Mouse (Mus musculus): ENCODE results near the gene Itprid2. TPM values are rescaled to one million over a fixed set of nuclear protein-coding genes. Genes with fewer than 3 reads are reported as not detected.

Gene Itprid2
- total and polyA plus RNA-seq, 3 experiments: 9.0 to 21.5 TPM; not detected in 1

- TF ChIP-seq USF1 (IDR thresholded peaks at IDR 0.05; ENCODE audit: low read depth, low read length) (no peak), RCOR1 (IDR thresholded peaks at IDR 0.05; ENCODE audit: low read depth, low read length) (no peak), POLR2AphosphoS5 (IDR thresholded peaks at IDR 0.05; ENCODE audit: borderline replicate concordance, low read depth, low read length) (no peak), ZNF384 (IDR thresholded peaks at IDR 0.05; ENCODE audit: low read depth, low read length) (no peak), TBP (IDR thresholded peaks at IDR 0.05; ENCODE audit: low read depth, low read length) (no peak), ZKSCAN1 (IDR thresholded peaks at IDR 0.05; ENCODE audit: low read depth, low read length) (no peak), JUND (IDR thresholded peaks at IDR 0.05; ENCODE audit: low read depth, low read length) (no peak), ZMIZ1 (IDR thresholded peaks at IDR 0.05; ENCODE audit: low read depth, low read length) (no peak), TAL1 (IDR thresholded peaks at IDR 0.05; ENCODE audit: low read length) (no peak), ZC3H11A (IDR thresholded peaks at IDR 0.05; ENCODE audit: low read depth, low read length) (no peak), NRF1 (IDR thresholded peaks at IDR 0.05; ENCODE audit: insufficient read depth, low read depth, low read length, poor library complexity, severe bottlenecking) (no peak), E2F4 (IDR thresholded peaks at IDR 0.05; ENCODE audit: borderline replicate concordance, low read depth, low read length) (no peak)
- peaks cover 0 to 18% of the 10 kb centered on the region in 2 experiments; a peak in 3 of 4 replicates for H3K36me3 ChIP-seq (ENCODE audit: control insufficient read depth in 1 of 2, insufficient read depth in 2 of 2, low read length in 2 of 2)
These were observed 18.6 kb downstream of the Itprid2 start for GRCm38 (mm10) chr2:79653809-79654164.

GRCm38 (mm10) chr2:79657062-79657461 lies 21.9 kb downstream of the Itprid2 start:
- no peak for TF ChIP-seq ZNF384 (IDR thresholded peaks at IDR 0.05; ENCODE audit: low read depth, low read length)
- no peak for TF ChIP-seq HCFC1 (IDR thresholded peaks at IDR 0.05; ENCODE audit: low read depth, low read length)
- TF ChIP-seq MYC (IDR thresholded peaks at IDR 0.05; ENCODE audit: low read depth, low read length): no peak
- TF ChIP-seq GATA1 (IDR thresholded peaks at IDR 0.05; ENCODE audit: low read depth, low read length): no peak
- no peak for TF ChIP-seq ZMIZ1 (IDR thresholded peaks at IDR 0.05; ENCODE audit: low read depth, low read length)
- TF ChIP-seq MAFK (IDR thresholded peaks at IDR 0.05; ENCODE audit: borderline replicate concordance, low read depth, low read length): no peak
- no peak for TF ChIP-seq USF1 (IDR thresholded peaks at IDR 0.05; ENCODE audit: low read depth, low read length)
- TF ChIP-seq USF2 (IDR thresholded peaks at IDR 0.05; ENCODE audit: borderline replicate concordance in 1 of 2, insufficient read depth in 1 of 2, low read depth in 1 of 2, low read length in 2 of 2): no peak
- TF ChIP-seq RAD21 (IDR thresholded peaks at IDR 0.05; ENCODE audit: low read depth, low read length): no peak
- TF ChIP-seq E2F4 (IDR thresholded peaks at IDR 0.05; ENCODE audit: borderline replicate concordance, low read depth, low read length): no peak
- no peak for DNase-seq (ENCODE audit: low read depth, low spot score)
- H3K79me2 ChIP-seq (ENCODE audit: control insufficient read depth, insufficient read depth, low read length, poor library complexity): no peaks in the 10 kb centered on the region
- H3K27ac ChIP-seq (ENCODE audit: control insufficient read depth, low read depth, low read length): no peak overlapping the region
- H3K4me1 ChIP-seq (ENCODE audit: control insufficient read depth in 1 of 2, insufficient read depth in 2 of 2, low read length in 2 of 2): no peaks in the 10 kb centered on the region
- H3K9me3 ChIP-seq (replicated peaks; ENCODE audit: insufficient read depth, low read length): no peaks in the 10 kb centered on the region
- H3K9ac ChIP-seq (ENCODE audit: control insufficient read depth, low read depth, low read length, poor library complexity, severe bottlenecking): no peak overlapping the region
- H3K27me3 ChIP-seq (ENCODE audit: control insufficient read depth in 1 of 2, insufficient read depth in 2 of 2, low read length in 2 of 2): no peaks in the 10 kb centered on the region
- H3K4me3 ChIP-seq (ENCODE audit: control insufficient read depth in 1 of 2, insufficient read depth in 1 of 2, low read depth in 2 of 2, low read length in 2 of 2): no peak overlapping the region
- peaks cover 0 to 16% of the 10 kb centered on the region in 2 experiments; a peak in 2 of 4 replicates for H3K36me3 ChIP-seq (ENCODE audit: control insufficient read depth in 1 of 2, insufficient read depth in 2 of 2, low read length in 2 of 2)

More at GRCm38 (mm10) chr2:79653809-79654164, 18.6 kb downstream of the Itprid2 start:
- Histone ChIP-seq H3K9me3 (replicated peaks; ENCODE audit: insufficient read depth, low read length) (no peaks in the 10 kb centered on the region), H3K79me2 (ENCODE audit: control insufficient read depth, insufficient read depth, low read length, poor library complexity) (no peaks in the 10 kb centered on the region), H3K27me3 (ENCODE audit: control insufficient read depth in 1 of 2, insufficient read depth in 2 of 2, low read length in 2 of 2) (no peaks in the 10 kb centered on the region), H3K4me1 (ENCODE audit: control insufficient read depth in 1 of 2, insufficient read depth in 2 of 2, low read length in 2 of 2) (no peaks in the 10 kb centered on the region), H3K4me3 (ENCODE audit: control insufficient read depth in 1 of 2, insufficient read depth in 1 of 2, low read depth in 2 of 2, low read length in 2 of 2) (no peak overlapping the region), H3K9ac (ENCODE audit: control insufficient read depth, low read depth, low read length, poor library complexity, severe bottlenecking) (no peak overlapping the region), H3K27ac (ENCODE audit: control insufficient read depth, low read depth, low read length) (no peak overlapping the region)
- DNase-seq (ENCODE audit: low read depth, low spot score): no peak
